Mouse (Mus musculus) olfactory bulb, adult 2 months (tissue): ENCODE results near the gene Gstcd. TPM values are rescaled to one million over a fixed set of nuclear protein-coding genes. Genes with fewer than 3 reads are reported as not detected.

Experiments used
- H3K27ac ChIP-seq: fragments of 200-500 bp; 2 replicates; pipeline ENCODE4 v1.5.1; 2012; ENCODE audit warnings: low read depth, low read length; ENCODE audit not compliant: insufficient read depth
- H3K4me1 ChIP-seq: fragments of 200-500 bp; 2 replicates; pipeline ENCODE4 v1.6.1; 2012; ENCODE audit warnings: low read length; ENCODE audit not compliant: control insufficient read depth, insufficient read depth
- H3K4me3 ChIP-seq: fragments of 200-500 bp; 2 replicates; pipeline ENCODE4 v1.5.1; 2012; ENCODE audit warnings: mild to moderate bottlenecking, low read depth, low read length, moderate library complexity; ENCODE audit not compliant: insufficient read depth
- CTCF ChIP-seq: fragments of 200-500 bp; IDR thresholded peaks from 2 replicates; pipeline ENCODE4 v1.5.1; 2012; ENCODE audit warnings: low read depth, mild to moderate bottlenecking, low read length, moderate library complexity; ENCODE audit not compliant: insufficient read depth
- POLR2A ChIP-seq: fragments of 200-500 bp; IDR thresholded peaks from 2 replicates; pipeline ENCODE4 v1.6.1; 2012; ENCODE audit warnings: mild to moderate bottlenecking, low read depth, low read length, moderate library complexity; ENCODE audit not compliant: insufficient read depth
- WGBS: fragments of 180-500 bp; shearing (Covaris S2); methylation state at CpG from one replicate; pipeline ENCODE4 v1.1.7; 2018; 5-methylcytosine and 5-hydroxymethylcytosine counted together
- polyA plus RNA-seq: library from polyadenylated mRNA; stranded (reverse); fragments of >200 nt; gene quantifications from 2 replicates; pipeline ENCODE4 v1.2.4, GENCODE M21; 2012; ENCODE audit warnings: low replicate concordance; ENCODE audit not compliant: missing spikeins, insufficient read depth, insufficient read length

Gstcd gene
- polyA plus RNA-seq, 1 experiment = not detected

DNA sequence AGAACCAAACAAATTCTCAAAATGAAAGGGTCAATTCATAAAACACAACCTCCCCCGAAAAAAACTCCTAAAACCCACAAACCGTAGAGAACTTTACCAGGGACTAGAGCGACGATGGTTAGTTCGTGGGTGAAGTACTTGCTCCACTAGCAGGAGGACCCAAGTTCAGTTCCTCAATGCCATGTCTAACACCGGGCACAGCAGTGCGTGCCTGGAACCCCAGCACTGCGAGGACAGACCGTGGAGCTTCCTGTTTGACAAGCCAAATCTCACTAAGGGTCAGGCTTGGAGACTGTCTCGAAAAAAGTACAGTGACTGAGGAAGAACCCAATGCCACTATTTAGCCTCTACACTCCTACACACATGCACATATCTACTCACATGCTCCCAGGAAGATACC lies 16.3 kb downstream of the Gstcd start:
- WGBS = 91% methylated on average over 10 of the region's 10 CpGs
- Histone ChIP-seq H3K4me3 (no peak overlapping the region), H3K27ac (no peak overlapping the region), H3K4me1 (no peaks in the 10 kb centered on the region)
- no peak for TF ChIP-seq CTCF
- TF ChIP-seq POLR2A = no peak

DNA sequence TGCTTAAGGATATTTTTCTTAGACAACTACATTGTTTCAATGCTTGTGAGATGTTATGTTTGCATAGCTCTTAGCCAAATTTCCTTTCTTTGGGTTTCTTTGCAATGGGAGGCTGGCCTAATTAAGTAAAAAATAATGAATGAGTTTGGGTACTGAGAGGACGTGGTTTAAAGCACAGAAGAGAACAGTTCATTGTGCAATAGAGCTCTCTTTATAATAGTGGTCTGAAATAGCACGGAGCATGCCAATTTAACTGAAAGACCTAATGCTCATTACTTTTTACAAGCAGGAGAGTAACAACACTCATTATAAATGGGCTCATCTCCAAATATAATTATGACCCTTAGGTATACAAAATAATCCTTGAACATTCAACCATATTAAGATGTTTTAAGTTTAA lies 39.8 kb downstream of the Gstcd start:
- Histone ChIP-seq H3K27ac (no peak overlapping the region), H3K4me1 (no peaks in the 10 kb centered on the region), H3K4me3 (no peak overlapping the region)
- TF ChIP-seq POLR2A (no peak), CTCF (no peak)
- WGBS = 33% methylated on average over 2 of the region's 2 CpGs

DNA sequence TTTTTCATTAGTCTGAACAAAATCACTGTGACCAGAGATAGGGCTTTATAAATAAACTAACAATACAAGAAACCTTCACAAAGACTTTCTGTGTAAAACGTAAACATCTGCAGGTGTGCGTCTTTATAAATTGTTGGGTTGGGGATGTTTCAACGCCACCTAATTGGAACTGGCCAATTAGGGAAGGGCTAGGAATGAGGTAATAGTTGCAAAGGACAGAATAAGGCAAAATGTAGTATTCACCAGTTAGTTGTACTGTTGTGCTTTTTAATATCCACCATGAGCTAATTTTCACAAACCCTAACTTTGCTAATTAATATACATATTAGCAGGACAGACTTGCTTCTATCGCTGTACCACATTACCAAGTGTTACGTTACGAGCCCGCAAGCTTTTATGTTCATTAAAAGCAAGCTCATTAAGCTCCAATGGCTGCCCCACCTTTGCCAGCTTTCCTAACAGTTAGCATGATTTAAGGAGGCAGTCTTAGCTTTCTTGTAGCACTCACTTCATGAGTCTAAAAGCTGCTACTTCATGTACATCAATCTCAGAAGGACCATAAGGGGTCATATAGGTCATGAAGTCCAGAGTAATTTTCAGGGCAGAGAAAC lies 58.6 kb downstream of the Gstcd start:
- no peak overlapping the region for H3K27ac ChIP-seq
- H3K4me1 ChIP-seq = no peaks in the 10 kb centered on the region
- TF ChIP-seq CTCF (no peak), POLR2A (no peak)
- WGBS = 61% methylated on average over 7 of the region's 7 CpGs
- H3K4me3 ChIP-seq = no peak overlapping the region

DNA sequence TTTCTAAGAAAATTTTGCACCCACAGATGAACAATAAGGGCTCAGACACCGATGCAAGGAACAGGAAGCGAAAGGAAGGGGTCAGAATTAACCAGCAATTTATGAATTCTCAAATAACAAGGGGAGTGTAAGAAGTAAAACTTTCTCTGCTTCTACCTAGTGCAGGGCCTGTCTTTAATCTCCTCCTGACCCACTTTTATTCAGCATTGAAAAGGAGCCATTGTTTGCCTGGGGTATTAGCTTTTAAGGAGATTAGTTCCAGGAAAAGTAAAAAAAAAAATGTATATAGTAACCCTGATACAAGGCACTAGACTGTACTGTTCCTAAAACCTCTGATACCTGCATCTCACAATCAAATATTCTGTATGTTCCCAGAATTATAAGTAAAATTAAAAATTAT lies 64.9 kb downstream of the Gstcd start:
- WGBS = 46% methylated on average over 2 of the region's 2 CpGs
- Histone ChIP-seq H3K27ac (no peak overlapping the region), H3K4me1 (no peaks in the 10 kb centered on the region), H3K4me3 (no peak overlapping the region)
- no peak for TF ChIP-seq POLR2A
- no peak for TF ChIP-seq CTCF

DNA sequence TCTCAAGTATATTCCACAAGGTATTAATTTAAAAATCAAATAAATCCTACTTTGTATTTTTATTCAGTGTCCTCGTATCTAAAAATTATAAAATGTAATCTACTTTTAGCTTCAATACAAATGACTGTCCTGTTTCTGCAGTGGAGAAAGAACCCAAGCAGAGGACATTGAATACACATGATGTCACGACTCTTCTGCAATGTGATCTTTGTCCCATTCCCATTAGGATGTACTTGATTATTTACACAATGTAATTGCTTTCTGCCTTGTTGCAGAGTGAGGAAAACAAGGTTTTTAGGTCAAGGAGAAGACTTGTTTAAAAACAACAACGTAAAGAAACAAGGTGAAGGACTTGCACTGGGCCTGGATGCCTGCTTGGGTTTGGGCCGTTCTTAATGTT lies 84.6 kb downstream of the Gstcd start:
- Histone ChIP-seq H3K27ac (no peak overlapping the region), H3K4me3 (no peak overlapping the region), H3K4me1 (no peaks in the 10 kb centered on the region)
- WGBS = 88% methylated on average over 4 of the region's 4 CpGs
- no peak for TF ChIP-seq POLR2A
- TF ChIP-seq CTCF = no peak

DNA sequence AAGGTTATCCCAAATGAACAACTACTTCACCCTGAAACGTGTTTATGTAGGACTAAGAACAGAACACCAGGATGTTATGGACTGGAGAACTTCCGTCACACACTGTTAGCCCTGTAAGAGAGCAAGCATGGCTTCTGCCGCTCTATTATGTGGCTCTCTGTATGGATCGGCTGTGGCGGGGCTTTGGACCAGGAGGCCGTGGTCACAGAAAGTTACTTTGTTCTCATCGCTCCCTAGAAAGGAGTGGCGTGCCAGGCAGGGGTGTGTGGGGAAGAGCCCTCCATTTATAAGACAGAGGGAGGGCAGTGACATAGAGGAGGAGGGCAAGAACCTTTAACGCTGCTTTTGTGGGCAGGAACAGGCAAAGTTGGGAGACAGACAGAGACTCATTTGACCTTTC lies 95.5 kb downstream of the Gstcd start:
- no peak overlapping the region for H3K4me3 ChIP-seq
- TF ChIP-seq CTCF (no peak), POLR2A (no peak)
- WGBS = 59% methylated on average over 9 of the region's 9 CpGs
- no peak overlapping the region for H3K27ac ChIP-seq
- no peaks in the 10 kb centered on the region for H3K4me1 ChIP-seq

DNA sequence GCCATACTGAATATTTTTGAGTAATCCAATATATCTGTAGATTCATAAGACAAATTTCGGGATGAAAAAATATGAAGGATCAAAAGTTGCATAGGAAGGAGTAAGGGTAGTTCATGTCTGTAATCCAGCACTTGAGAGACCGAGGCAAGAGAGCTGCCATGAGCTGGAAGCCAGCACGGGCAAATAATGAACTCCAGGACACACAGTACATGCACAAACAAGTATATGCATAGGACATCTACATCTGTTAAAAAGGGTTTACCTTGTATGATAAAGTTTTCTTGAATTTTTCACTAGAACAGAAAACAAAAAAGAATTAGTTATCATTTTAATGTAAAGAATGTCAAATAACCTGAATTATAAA lies 95.9 kb downstream of the Gstcd start:
- 93% methylated on average over 3 of the region's 3 CpGs for WGBS
- no peak overlapping the region for H3K27ac ChIP-seq
- H3K4me3 ChIP-seq = no peak overlapping the region
- no peaks in the 10 kb centered on the region for H3K4me1 ChIP-seq
- TF ChIP-seq POLR2A (no peak), CTCF (no peak)

DNA sequence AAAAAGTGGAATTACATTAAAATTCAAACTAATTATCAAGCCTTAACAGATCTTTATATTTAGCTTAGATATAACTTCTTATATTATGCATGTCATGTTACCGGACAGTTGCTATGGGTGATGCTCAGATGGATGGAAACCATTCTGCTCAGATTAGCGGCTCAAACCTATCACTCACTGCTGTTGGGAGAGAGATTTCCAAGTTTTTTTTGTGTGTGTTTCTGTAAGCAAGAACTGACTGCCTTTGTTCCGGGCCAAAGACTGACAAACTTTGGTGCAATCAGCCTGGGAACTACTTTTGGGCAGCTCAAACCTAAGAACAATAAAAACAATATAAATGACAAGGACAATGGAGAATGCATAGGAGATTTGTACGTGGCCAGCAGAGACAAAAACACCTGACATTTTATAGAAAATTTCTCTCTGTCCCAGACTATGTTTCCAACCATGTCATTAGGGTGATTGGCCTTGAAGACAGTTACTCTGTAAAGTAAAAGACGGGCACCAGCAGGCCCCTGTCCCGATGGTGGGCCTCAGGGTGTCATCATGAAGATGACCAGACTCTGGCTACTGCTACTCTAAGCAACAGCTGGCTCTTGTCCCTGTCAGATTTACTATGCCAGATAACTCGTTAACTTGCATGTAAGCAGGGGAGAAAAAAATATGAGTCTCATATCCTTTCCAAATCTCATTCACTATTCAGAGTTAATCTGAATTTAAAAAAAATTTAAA lies 96.5 kb downstream of the Gstcd start:
- Histone ChIP-seq H3K4me3 (no peak overlapping the region), H3K4me1 (no peaks in the 10 kb centered on the region), H3K27ac (no peak overlapping the region)
- no peak for TF ChIP-seq CTCF
- no peak for TF ChIP-seq POLR2A
- 77% methylated on average over 7 of the region's 7 CpGs for WGBS

DNA sequence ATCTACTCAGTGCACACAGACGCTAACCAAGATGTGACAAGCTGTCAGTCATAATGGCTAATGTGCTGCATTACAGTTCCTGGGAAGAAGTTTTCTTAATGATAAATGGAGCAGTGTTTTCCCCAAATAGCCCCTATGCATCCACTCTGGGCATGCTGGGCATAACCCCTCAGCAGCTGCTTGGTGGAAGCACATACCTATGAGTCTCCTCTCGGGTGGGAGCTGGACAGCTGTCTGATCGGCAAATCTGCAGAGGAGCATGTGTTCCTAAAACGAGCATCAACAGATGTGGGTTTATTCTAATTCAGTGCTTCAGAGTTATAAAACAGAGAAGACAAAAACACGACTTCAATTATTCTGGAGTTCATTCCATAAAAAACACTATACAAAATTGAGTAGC lies 105.6 kb downstream of the Gstcd start:
- H3K27ac ChIP-seq = no peak overlapping the region
- H3K4me3 ChIP-seq = no peak overlapping the region
- no peaks in the 10 kb centered on the region for H3K4me1 ChIP-seq
- no peak for TF ChIP-seq POLR2A
- 91% methylated on average over 5 of the region's 5 CpGs for WGBS

DNA sequence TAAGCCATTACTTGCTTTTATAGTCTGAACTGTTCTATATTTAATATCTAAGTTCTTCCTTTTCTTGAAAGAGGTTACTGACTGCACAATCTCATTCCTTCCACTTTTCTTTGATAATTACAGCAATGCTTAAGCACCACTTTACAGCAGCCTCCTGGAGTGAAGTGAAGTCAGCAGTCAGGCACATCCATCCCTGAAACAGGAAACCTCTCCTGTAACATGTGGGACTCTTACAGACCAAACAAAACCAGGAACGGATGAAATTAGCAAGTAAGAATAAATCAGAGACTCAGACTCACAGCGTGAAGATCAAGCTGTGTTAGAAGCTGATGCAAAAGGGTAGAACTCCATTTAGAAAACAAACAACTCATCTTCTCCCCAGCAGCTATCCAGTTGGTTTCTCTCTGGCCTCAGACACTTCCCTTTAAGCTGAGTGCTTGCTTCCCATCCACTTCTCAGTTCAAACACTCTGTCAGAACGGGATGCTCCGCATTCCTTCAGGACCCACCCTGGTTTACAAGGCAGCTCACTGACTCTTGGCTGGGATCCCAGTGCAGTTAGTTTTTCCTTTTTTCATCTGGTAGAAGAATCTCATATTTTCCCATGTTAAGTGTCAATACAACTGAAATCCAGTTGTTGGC lies 107.9 kb downstream of the Gstcd start:
- TF ChIP-seq POLR2A (no peak), CTCF (no peak)
- no peaks in the 10 kb centered on the region for H3K4me1 ChIP-seq
- no peak overlapping the region for H3K4me3 ChIP-seq
- H3K27ac ChIP-seq = no peak overlapping the region; the same call in 1 of the 2 replicates
- 53% methylated on average over 4 of the region's 4 CpGs for WGBS
